Mouse (Mus musculus): ENCODE results near the gene Tmppe. TPM values are rescaled to one million over a fixed set of nuclear protein-coding genes. Genes with fewer than 3 reads are reported as not detected.

The Tmppe gene
- polyA plus RNA-seq, 1 experiment from 2014 or later = 2.1 TPM

DNA sequence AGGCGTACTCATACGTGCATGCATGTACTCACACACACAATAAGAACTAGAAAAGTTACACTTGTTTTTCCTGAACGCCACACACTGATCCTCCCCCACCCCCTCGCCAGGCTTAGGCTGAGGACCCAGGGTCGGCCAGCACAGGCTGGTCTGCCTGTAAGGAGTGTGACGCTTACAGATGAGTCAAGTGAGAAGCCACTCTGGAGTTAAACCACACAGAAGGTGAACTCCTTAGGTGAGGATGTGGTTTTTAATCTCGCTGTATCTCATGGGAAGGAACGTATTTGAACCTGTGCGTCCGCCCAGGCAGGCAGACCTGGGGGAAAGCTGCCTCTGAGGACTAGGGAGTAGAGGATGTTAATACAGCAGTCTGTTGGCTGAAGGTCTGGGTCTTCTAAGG, 39.6 kb downstream of the Tmppe start:
- 81% methylated on average over 10 of the region's 10 CpGs for WGBS
- Histone ChIP-seq H3K4me1 (ENCODE audit: control insufficient read depth, insufficient read depth, low read length) (no peaks in the 10 kb centered on the region), H3K4me3 (ENCODE audit: low read depth, low read length) (no peak overlapping the region), H3K27me3 (replicated peaks; ENCODE audit: control insufficient read depth, insufficient read depth, low read length) (no peaks in the 10 kb centered on the region), H3K9ac (ENCODE audit: low read depth, low read length) (no peak overlapping the region), H3K9me3 (ENCODE audit: control insufficient read depth, low read length) (0 out of 2 replicates have a peak, but pooled peaks cover 4% of the 10 kb centered on the region), H3K4me2 (ENCODE audit: low read depth, low read length) (no peak overlapping the region), H3K36me3 (ENCODE audit: control insufficient read depth, insufficient read depth, low read length) (peaks cover 25% of the 10 kb centered on the region; the same call in 1 of the 2 replicates), H3K27ac (replicated peaks; ENCODE audit: low read depth, low read length) (no peak overlapping the region)
- ATAC-seq (ENCODE audit: low read depth) (no peak), DNase-seq (ENCODE audit: low spot score) (no peak)

DNA sequence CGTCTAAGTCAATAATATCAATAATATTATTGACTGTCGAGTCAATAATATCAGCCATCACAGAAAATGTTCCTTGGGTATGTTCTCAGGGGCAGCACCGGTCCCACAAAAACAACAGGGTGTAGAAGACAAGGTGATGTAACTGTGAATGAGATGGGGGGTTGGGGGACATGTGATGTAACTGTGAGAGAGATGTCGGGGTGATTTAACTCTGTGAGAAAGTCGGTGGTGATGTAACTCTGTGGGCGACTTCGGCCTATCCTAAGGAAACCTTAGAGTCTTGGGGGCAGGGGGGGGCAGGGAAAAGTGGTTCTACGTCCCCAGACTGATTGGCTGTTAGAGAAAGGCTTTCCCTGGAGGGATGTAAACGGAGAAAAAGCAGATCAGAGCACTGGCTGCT, 41.3 kb downstream of the Tmppe start:
- ATAC-seq (ENCODE audit: low read depth) (no peak), DNase-seq (ENCODE audit: low spot score) (no peak)
- H3K9ac ChIP-seq (ENCODE audit: low read depth, low read length) = no peak overlapping the region
- H3K4me3 ChIP-seq (ENCODE audit: low read depth, low read length) = no peak overlapping the region
- 89% methylated on average over 9 of the region's 9 CpGs for WGBS
- H3K27ac ChIP-seq (replicated peaks; ENCODE audit: low read depth, low read length) = no peak overlapping the region
- no peaks in the 10 kb centered on the region for H3K9me3 ChIP-seq (ENCODE audit: control insufficient read depth, low read length)
- H3K4me1 ChIP-seq (ENCODE audit: control insufficient read depth, insufficient read depth, low read length) = no peaks in the 10 kb centered on the region
- no peaks in the 10 kb centered on the region for H3K27me3 ChIP-seq (replicated peaks; ENCODE audit: control insufficient read depth, insufficient read depth, low read length)
- H3K36me3 ChIP-seq (ENCODE audit: control insufficient read depth, insufficient read depth, low read length) = peaks cover 22% of the 10 kb centered on the region; the same call in 1 of the 2 replicates
- no peak overlapping the region for H3K4me2 ChIP-seq (ENCODE audit: low read depth, low read length)

DNA sequence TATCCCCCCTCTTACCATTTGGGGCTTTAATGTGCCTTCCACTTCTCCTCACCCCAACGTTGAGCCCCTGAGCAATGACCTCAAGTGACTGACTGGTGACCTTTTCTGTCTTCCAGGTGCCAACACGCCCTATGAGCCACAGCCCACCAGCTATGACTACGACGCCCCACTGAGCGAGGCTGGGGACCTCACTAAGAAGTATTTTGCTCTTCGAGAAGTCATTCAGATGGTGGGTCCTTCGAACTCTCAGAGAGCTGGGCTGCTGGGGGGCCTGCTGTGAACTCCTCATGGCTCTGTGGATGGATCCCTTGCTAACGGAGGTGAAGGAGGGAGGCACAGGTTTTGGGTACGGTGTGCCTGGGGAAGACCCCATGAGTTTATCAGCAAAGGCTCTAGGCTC, 42.0 kb downstream of the Tmppe start:
- Histone ChIP-seq H3K27me3 (replicated peaks; ENCODE audit: control insufficient read depth, insufficient read depth, low read length) (no peaks in the 10 kb centered on the region), H3K36me3 (ENCODE audit: control insufficient read depth, insufficient read depth, low read length) (peaks cover 15% of the 10 kb centered on the region; the same call in 1 of the 2 replicates), H3K9ac (ENCODE audit: low read depth, low read length) (no peak overlapping the region), H3K27ac (replicated peaks; ENCODE audit: low read depth, low read length) (no peak overlapping the region), H3K9me3 (ENCODE audit: control insufficient read depth, low read length) (no peaks in the 10 kb centered on the region), H3K4me3 (ENCODE audit: low read depth, low read length) (no peak overlapping the region), H3K4me2 (ENCODE audit: low read depth, low read length) (no peak overlapping the region), H3K4me1 (ENCODE audit: control insufficient read depth, insufficient read depth, low read length) (no peaks in the 10 kb centered on the region)
- DNase-seq (ENCODE audit: low spot score) (no peak), ATAC-seq (ENCODE audit: low read depth) (no peak)
- 84% methylated on average over 9 of the region's 9 CpGs for WGBS

DNA sequence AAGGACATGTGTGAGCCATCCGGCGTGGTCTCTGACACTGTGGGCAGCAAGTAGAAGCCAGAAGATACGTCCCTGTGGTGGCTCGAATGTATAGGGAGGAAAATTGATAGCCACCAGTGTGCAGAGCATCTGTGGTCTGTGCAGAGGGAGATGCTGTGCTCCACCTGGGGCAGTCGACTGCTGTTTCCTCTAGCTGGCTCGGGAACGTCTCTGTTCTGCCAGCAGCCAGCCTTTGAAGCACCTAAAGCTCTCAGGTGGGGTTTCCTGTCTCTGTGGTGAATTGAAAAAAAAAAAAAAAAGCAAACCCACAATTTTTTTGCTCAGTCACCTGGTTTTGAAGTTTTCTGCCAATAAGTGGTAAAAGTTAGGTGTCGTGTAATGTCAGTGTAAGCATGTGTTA, 42.4 kb downstream of the Tmppe start:
- 87% methylated on average over 8 of the region's 8 CpGs for WGBS
- no peaks in the 10 kb centered on the region for H3K9me3 ChIP-seq (ENCODE audit: control insufficient read depth, low read length)
- peaks cover 14% of the 10 kb centered on the region; the same call in 1 of the 2 replicates for H3K36me3 ChIP-seq (ENCODE audit: control insufficient read depth, insufficient read depth, low read length)
- H3K27me3 ChIP-seq (replicated peaks; ENCODE audit: control insufficient read depth, insufficient read depth, low read length) = no peaks in the 10 kb centered on the region
- ATAC-seq (ENCODE audit: low read depth) = no peak
- no peak overlapping the region for H3K4me2 ChIP-seq (ENCODE audit: low read depth, low read length)
- no peak for DNase-seq (ENCODE audit: low spot score)
- no peak overlapping the region for H3K9ac ChIP-seq (ENCODE audit: low read depth, low read length)
- no peak overlapping the region for H3K27ac ChIP-seq (replicated peaks; ENCODE audit: low read depth, low read length)
- H3K4me1 ChIP-seq (ENCODE audit: control insufficient read depth, insufficient read depth, low read length) = no peaks in the 10 kb centered on the region
- no peak overlapping the region for H3K4me3 ChIP-seq (ENCODE audit: low read depth, low read length)

DNA sequence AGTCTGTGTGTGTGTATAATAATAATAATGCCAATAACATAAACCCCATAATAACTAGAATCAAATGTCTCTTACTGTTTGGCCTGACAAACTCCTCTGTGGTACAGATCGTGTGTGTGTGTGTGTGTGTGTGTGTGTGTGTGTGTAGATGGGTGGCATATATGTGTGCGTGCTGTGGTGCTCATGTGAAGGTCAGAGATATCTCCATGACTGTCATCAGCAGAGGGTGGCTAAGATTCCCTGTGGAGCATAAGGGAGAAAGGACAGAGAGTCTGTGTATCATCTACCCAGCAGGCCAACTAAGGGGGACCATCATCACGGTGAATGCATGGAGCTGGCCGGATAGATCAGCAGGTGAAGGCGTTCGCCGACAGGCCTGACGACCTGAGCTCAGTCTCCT, 46.0 kb downstream of the Tmppe start:
- H3K36me3 ChIP-seq (ENCODE audit: control insufficient read depth, insufficient read depth, low read length) = peaks cover 13% of the 10 kb centered on the region; the same call in 1 of the 2 replicates
- no peak overlapping the region for H3K9ac ChIP-seq (ENCODE audit: low read depth, low read length)
- no peaks in the 10 kb centered on the region for H3K4me1 ChIP-seq (ENCODE audit: control insufficient read depth, insufficient read depth, low read length)
- 90% methylated on average over 8 of the region's 8 CpGs for WGBS
- no peak overlapping the region for H3K4me3 ChIP-seq (ENCODE audit: low read depth, low read length)
- no peak for DNase-seq (ENCODE audit: low spot score)
- no peaks in the 10 kb centered on the region for H3K9me3 ChIP-seq (ENCODE audit: control insufficient read depth, low read length)
- no peak for ATAC-seq (ENCODE audit: low read depth)
- no peaks in the 10 kb centered on the region for H3K27me3 ChIP-seq (replicated peaks; ENCODE audit: control insufficient read depth, insufficient read depth, low read length)
- no peak overlapping the region for H3K27ac ChIP-seq (replicated peaks; ENCODE audit: low read depth, low read length)
- H3K4me2 ChIP-seq (ENCODE audit: low read depth, low read length) = no peak overlapping the region

DNA sequence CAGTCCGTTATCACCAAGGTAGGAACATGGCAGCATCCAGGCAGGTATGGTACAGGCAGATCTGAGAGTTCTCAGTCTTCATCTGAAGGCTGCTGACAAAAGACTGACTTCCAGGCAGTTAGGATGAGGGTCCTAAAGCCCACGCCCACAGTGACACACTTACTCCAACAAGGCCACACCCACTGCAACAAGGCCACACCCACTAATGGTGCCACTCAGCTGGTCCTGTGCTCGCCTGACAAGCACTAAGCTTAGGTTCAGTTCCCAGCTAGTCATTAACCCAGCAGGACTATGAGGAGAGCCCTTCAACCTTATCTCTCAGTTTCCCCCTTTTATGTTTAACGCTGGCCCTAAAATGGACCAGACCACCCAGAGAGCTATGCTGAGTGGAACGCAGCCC, 47.8 kb downstream of the Tmppe start:
- ATAC-seq (ENCODE audit: low read depth) (no peak), DNase-seq (ENCODE audit: low spot score) (no peak)
- 80% methylated on average over 5 of the region's 5 CpGs for WGBS
- Histone ChIP-seq H3K36me3 (ENCODE audit: control insufficient read depth, insufficient read depth, low read length) (0 out of 2 replicates have a peak, but pooled peaks cover 4% of the 10 kb centered on the region), H3K4me3 (ENCODE audit: low read depth, low read length) (no peak overlapping the region), H3K9ac (ENCODE audit: low read depth, low read length) (no peak overlapping the region), H3K4me2 (ENCODE audit: low read depth, low read length) (no peak overlapping the region), H3K27ac (replicated peaks; ENCODE audit: low read depth, low read length) (no peak overlapping the region), H3K27me3 (replicated peaks; ENCODE audit: control insufficient read depth, insufficient read depth, low read length) (no peaks in the 10 kb centered on the region), H3K9me3 (ENCODE audit: control insufficient read depth, low read length) (no peaks in the 10 kb centered on the region), H3K4me1 (ENCODE audit: control insufficient read depth, insufficient read depth, low read length) (no peaks in the 10 kb centered on the region)

DNA sequence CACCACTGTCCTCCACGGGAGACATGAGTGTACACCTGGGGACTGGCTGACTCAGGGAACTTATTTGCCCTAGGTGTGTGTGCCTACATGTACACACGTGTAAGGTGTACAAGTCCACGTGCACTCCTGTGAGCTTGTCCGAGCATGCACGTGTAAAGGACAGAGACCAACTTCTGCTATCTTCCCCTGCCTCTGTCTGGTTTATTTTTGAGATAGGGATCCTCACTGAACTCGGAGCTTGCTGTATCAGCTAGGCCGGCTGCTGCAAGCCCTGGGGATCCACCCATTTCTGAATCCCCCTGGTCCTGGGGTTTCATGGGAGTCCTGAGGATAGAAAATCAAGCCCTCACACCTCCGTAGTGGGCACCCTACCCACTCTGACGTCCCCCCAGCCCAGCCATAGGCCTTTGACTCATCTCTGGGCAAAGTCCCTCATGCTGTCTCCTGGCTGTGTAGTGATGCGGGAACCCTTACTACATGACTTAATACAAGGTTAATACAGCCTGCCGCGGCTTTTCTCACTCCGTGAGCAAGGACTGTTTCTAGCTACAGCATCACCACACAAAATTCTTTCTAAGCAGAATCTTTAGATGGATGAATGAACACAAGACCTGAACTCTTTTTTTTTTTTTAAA, 48.3 kb downstream of the Tmppe start:
- no peak for ATAC-seq (ENCODE audit: low read depth)

DNA sequence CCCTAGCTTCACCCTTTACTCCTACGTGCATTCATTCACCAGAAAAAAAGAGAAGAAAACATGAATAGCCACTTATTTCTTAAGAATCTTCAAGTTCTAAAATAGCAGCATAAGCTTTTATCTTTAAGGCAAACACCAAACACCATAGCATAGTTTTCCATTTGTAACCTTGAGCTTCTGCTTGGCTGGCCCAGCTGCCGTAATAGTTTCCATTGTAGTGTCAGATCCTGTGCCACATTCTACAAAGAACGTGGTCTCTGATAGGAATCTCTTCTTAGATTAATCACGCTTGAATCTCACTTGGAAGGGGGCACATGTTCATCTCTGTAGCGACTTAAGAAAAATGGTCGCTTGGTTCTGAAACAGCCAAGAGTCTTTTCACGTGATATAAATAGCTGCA, 50.7 kb downstream of the Tmppe start:
- H3K27ac ChIP-seq (replicated peaks; ENCODE audit: low read depth, low read length) = no peak overlapping the region
- H3K9me3 ChIP-seq (ENCODE audit: control insufficient read depth, low read length) = no peaks in the 10 kb centered on the region
- no peak overlapping the region for H3K9ac ChIP-seq (ENCODE audit: low read depth, low read length)
- DNase-seq (ENCODE audit: low spot score) (no peak), ATAC-seq (ENCODE audit: low read depth) (no peak)
- no peak overlapping the region for H3K4me2 ChIP-seq (ENCODE audit: low read depth, low read length)
- 84% methylated on average over 7 of the region's 7 CpGs for WGBS
- H3K27me3 ChIP-seq (replicated peaks; ENCODE audit: control insufficient read depth, insufficient read depth, low read length) = no peaks in the 10 kb centered on the region
- H3K36me3 ChIP-seq (ENCODE audit: control insufficient read depth, insufficient read depth, low read length) = 0 out of 2 replicates have a peak, but pooled peaks cover 11% of the 10 kb centered on the region
- no peaks in the 10 kb centered on the region for H3K4me1 ChIP-seq (ENCODE audit: control insufficient read depth, insufficient read depth, low read length)
- no peak overlapping the region for H3K4me3 ChIP-seq (ENCODE audit: low read depth, low read length)

More for the DNA sequence above, 48.3 kb downstream of the Tmppe start:
- no peaks in the 10 kb centered on the region for H3K9me3 ChIP-seq (ENCODE audit: control insufficient read depth, low read length)
- no peaks in the 10 kb centered on the region for H3K4me1 ChIP-seq (ENCODE audit: control insufficient read depth, insufficient read depth, low read length)
- no peak overlapping the region for H3K27ac ChIP-seq (replicated peaks; ENCODE audit: low read depth, low read length)
- 88% methylated on average over 13 of the region's 13 CpGs for WGBS
- DNase-seq (ENCODE audit: low spot score) = no peak
- H3K9ac ChIP-seq (ENCODE audit: low read depth, low read length) = no peak overlapping the region
- no peak overlapping the region for H3K4me2 ChIP-seq (ENCODE audit: low read depth, low read length)
- 0 out of 2 replicates have a peak, but pooled peaks cover 4% of the 10 kb centered on the region for H3K36me3 ChIP-seq (ENCODE audit: control insufficient read depth, insufficient read depth, low read length)
- no peaks in the 10 kb centered on the region for H3K27me3 ChIP-seq (replicated peaks; ENCODE audit: control insufficient read depth, insufficient read depth, low read length)
- no peak overlapping the region for H3K4me3 ChIP-seq (ENCODE audit: low read depth, low read length)

DNA sequence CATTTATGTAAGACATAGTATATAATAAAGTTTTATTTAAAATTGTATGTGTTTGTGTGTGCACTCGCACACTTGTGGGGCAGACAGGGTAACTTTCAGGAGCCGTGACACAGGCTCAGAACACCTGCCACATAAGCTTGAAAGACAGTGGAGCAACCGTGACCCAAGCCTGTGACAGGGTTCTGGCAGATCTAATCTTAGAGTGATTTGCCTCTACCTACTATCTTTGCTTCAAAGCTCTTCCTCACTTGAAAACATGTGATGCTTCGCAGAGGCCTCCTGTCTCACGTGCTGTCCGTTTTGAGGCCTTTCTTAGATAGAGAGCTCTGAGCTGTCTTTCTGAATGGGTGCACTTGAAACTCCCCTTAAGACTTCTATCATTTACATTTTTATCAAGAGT, 51.5 kb downstream of the Tmppe start:
- Histone ChIP-seq H3K4me3 (ENCODE audit: low read depth, low read length) (no peak overlapping the region), H3K4me2 (ENCODE audit: low read depth, low read length) (no peak overlapping the region), H3K27me3 (replicated peaks; ENCODE audit: control insufficient read depth, insufficient read depth, low read length) (no peaks in the 10 kb centered on the region), H3K36me3 (ENCODE audit: control insufficient read depth, insufficient read depth, low read length) (0 out of 2 replicates have a peak, but pooled peaks cover 11% of the 10 kb centered on the region), H3K9ac (ENCODE audit: low read depth, low read length) (no peak overlapping the region), H3K4me1 (ENCODE audit: control insufficient read depth, insufficient read depth, low read length) (no peaks in the 10 kb centered on the region), H3K27ac (replicated peaks; ENCODE audit: low read depth, low read length) (no peak overlapping the region), H3K9me3 (ENCODE audit: control insufficient read depth, low read length) (no peaks in the 10 kb centered on the region)
- WGBS = 88% methylated on average over 6 of the region's 6 CpGs
- no peak for DNase-seq (ENCODE audit: low spot score)
- ATAC-seq (ENCODE audit: low read depth) = no peak

Data from embryonic facial prominence, embryonic 14.5 days (tissue).